Mouse (Mus musculus) heart, adult 2 months (tissue): ENCODE results near the gene Ptch2. TPM values are rescaled to one million over a fixed set of nuclear protein-coding genes. Genes with fewer than 3 reads are reported as not detected.

Source experiments
- DNase-seq, 2 experiments: peaks; one replicate each; pipeline ENCODE4 v3.0.0; 2021
- H3K27ac ChIP-seq: fragments of 200-600 bp; 2 replicates; pipeline ENCODE4 v1.8.1; 2022
- H3K27me3 ChIP-seq: fragments of 200-500 bp; 2 replicates; pipeline ENCODE4 v1.6.1; 2012; ENCODE audit warnings: mild to moderate bottlenecking, low read length, inconsistent platforms, mixed read lengths; ENCODE audit not compliant: control insufficient read depth, insufficient read depth
- H3K36me3 ChIP-seq: fragments of 200-500 bp; 2 replicates; pipeline ENCODE4 v1.6.1; 2012; ENCODE audit warnings: low read length, inconsistent platforms; ENCODE audit not compliant: control insufficient read depth, insufficient read depth
- H3K4me1 ChIP-seq: fragments of 200-500 bp; 2 replicates; pipeline ENCODE4 v1.6.1; 2011; ENCODE audit warnings: low read length; ENCODE audit not compliant: control insufficient read depth, insufficient read depth
- H3K4me3 ChIP-seq: fragments of 200-600 bp; 2 replicates; pipeline ENCODE4 v1.8.1; 2022
- H3K79me2 ChIP-seq: fragments of 200-500 bp; replicated peaks from 2 replicates; pipeline ENCODE4 v1.6.1; 2012; ENCODE audit warnings: mild to moderate bottlenecking, inconsistent platforms, low read length, moderate library complexity, mixed read lengths; ENCODE audit not compliant: control insufficient read depth, insufficient read depth
- H3K9ac ChIP-seq: fragments of 200-500 bp; 2 replicates; pipeline ENCODE4 v1.6.1; 2012; ENCODE audit warnings: low read depth, mild to moderate bottlenecking, control low read depth, inconsistent platforms, low read length, mixed read lengths
- CTCF ChIP-seq: fragments of 200-600 bp; IDR thresholded peaks from 2 replicates; pipeline ENCODE4 v1.8.1; 2022; ENCODE audit warnings: antibody characterized with exemption, mild to moderate bottlenecking, moderate library complexity
- EP300 ChIP-seq: fragments of 200-500 bp; IDR thresholded peaks from 2 replicates; pipeline ENCODE4 v1.6.1; 2011; ENCODE audit warnings: low read depth, low read length, control low read depth; ENCODE audit not compliant: insufficient read depth
- POLR2A ChIP-seq: fragments of 200-500 bp; IDR thresholded peaks from 2 replicates; pipeline ENCODE4 v1.6.1; 2011; ENCODE audit warnings: mild to moderate bottlenecking, low read depth, low read length, control low read depth; ENCODE audit not compliant: insufficient read depth
- WGBS: fragments of 180-500 bp; shearing (Covaris S2); methylation state at CpG from one replicate; pipeline ENCODE4 v1.1.7; 2018; 5-methylcytosine and 5-hydroxymethylcytosine counted together
- intact Hi-C: fragments of 180-260 bp; cut with DNase I; formaldehyde crosslinking; loops from one replicate; pipeline ENCODE4 v1.15.1; 2025
- long read RNA-seq: library from polyadenylated mRNA; stranded (forward); transcript quantifications from one replicate; pipeline ENCODE4 v2.0.0, GENCODE M21; 2021
- polyA plus RNA-seq: library from polyadenylated mRNA; depleted of rRNA; stranded (reverse); fragments of >200 nt; gene quantifications from 2 replicates; pipeline ENCODE4 v1.2.3, GENCODE M21; 2012; rRNA removed
- total RNA-seq, 2 experiments: library from RNA; stranded (reverse); gene quantifications; 2 replicates each; pipeline ENCODE4 v1.2.3; 2021

Ptch2 gene
- under 1 TPM; 0.70 to 0.86 TPM for total RNA-seq
- polyA plus RNA-seq = 2.4 and 3.2 TPM in 2 replicates
- long read RNA-seq = 0 reads

- 0 out of 2 replicates have a peak, but pooled peaks cover 2% of the 10 kb centered on the region for H3K27me3 ChIP-seq
- no peaks in the 10 kb centered on the region for H3K79me2 ChIP-seq
- intact Hi-C loops = loop anchor here (5.0 kb wide), 1 partner anchor 41 kb away; no protein-coding TSS in a partner anchor
- WGBS = 3% methylated on average over 50 of the region's 50 CpGs
- H3K27ac ChIP-seq = peak within 1 kb of the TSS; percentile 60
- TF ChIP-seq EP300 (no peak), CTCF (0 out of 2 replicates have a peak, but pooled peaks have one; percentile 11)
- H3K9ac ChIP-seq = peak within 1 kb of the TSS; percentile 67
- peaks cover 6% of the 10 kb centered on the region for H3K4me1 ChIP-seq
- peak; percentile 80 to 83 for DNase-seq
- H3K4me3 ChIP-seq = peak within 1 kb of the TSS; percentile 56
- no peaks in the 10 kb centered on the region for H3K36me3 ChIP-seq
Observed at GRCm38 (mm10) chr4:117095551-117096452, at the start of gene Ptch2. Gene Ptch2, plus strand, starts transcription at chr4:117096075.

GRCm38 (mm10) chr4:117048836-117049235 lies 47.0 kb upstream of the Ptch2 start:
- peak overlapping the region; percentile 57 for H3K27ac ChIP-seq

GRCm38 (mm10) chr4:117049485-117049884 lies 46.4 kb upstream of the Ptch2 start:
- H3K4me3 ChIP-seq = no peak overlapping the region
- H3K9ac ChIP-seq = no peak overlapping the region
- H3K27ac ChIP-seq = peak overlapping the region; percentile 57
- no peaks in the 10 kb centered on the region for H3K27me3 ChIP-seq
- intact Hi-C loops = no loop called here
- DNase-seq = no peak
- 100% methylated on average over 1 of the region's 1 CpGs for WGBS
- H3K79me2 ChIP-seq = no peaks in the 10 kb centered on the region
- TF ChIP-seq POLR2A (no peak), CTCF (no peak), EP300 (no peak)
- peaks cover 9% of the 10 kb centered on the region for H3K4me1 ChIP-seq
- H3K36me3 ChIP-seq = peaks cover 7% of the 10 kb centered on the region

More at GRCm38 (mm10) chr4:117048836-117049235, 47.0 kb upstream of the Ptch2 start:
- peak in 1 of 2 experiments; percentile 42 for DNase-seq
- Histone ChIP-seq H3K4me3 (no peak overlapping the region), H3K4me1 (peaks cover 9% of the 10 kb centered on the region), H3K9ac (no peak overlapping the region), H3K27me3 (no peaks in the 10 kb centered on the region), H3K36me3 (peaks cover 7% of the 10 kb centered on the region), H3K79me2 (no peaks in the 10 kb centered on the region)
- TF ChIP-seq EP300 (no peak), POLR2A (no peak), CTCF (no peak)
- WGBS = 23% methylated on average over 3 of the region's 3 CpGs
- intact Hi-C loops = no loop called here

GRCm38 (mm10) chr4:117052626-117053025 lies 43.2 kb upstream of the Ptch2 start:
- TF ChIP-seq EP300 (no peak), CTCF (no peak), POLR2A (no peak)
- H3K79me2 ChIP-seq = no peaks in the 10 kb centered on the region
- H3K27ac ChIP-seq = peak overlapping the region; percentile 52
- intact Hi-C loops = no loop called here
- H3K4me3 ChIP-seq = no peak overlapping the region
- H3K4me1 ChIP-seq = peaks cover 9% of the 10 kb centered on the region
- 57% methylated on average over 4 of the region's 4 CpGs for WGBS
- DNase-seq = peak in 1 of 2 experiments; percentile 20
- no peak overlapping the region for H3K9ac ChIP-seq
- H3K36me3 ChIP-seq = peaks cover 7% of the 10 kb centered on the region
- H3K27me3 ChIP-seq = no peaks in the 10 kb centered on the region

DNA sequence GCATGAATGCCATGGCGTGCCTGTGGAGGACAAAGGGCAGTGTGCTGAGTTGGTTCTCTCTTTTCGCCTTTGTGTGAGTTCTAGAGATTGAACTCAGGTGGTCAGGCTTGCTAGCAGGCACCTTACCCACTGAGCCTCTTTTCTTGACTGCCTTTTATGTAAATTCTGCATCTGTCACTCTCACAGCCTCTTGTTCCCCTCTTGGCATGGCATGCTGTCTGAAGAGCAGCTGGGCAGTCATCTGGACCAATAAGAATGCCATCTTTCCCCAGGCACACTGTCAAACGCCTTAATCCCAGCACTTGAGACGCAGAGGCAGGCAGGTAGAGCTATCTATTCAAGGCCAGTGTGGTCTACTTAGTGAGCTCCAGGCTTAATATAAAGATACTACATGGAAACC lies 41.9 kb upstream of the Ptch2 start:
- Histone ChIP-seq H3K79me2 (no peaks in the 10 kb centered on the region), H3K36me3 (peaks cover 5% of the 10 kb centered on the region), H3K9ac (no peak overlapping the region), H3K27me3 (no peaks in the 10 kb centered on the region), H3K4me1 (peaks cover 4% of the 10 kb centered on the region), H3K27ac (no peak overlapping the region), H3K4me3 (no peak overlapping the region)
- TF ChIP-seq EP300 (no peak), POLR2A (no peak), CTCF (no peak)
- intact Hi-C loops = no loop called here
- DNase-seq = no peak
- 94% methylated on average over 4 of the region's 4 CpGs for WGBS

- no peak for DNase-seq
- no peak overlapping the region for H3K27ac ChIP-seq
- peaks cover 1% of the 10 kb centered on the region; the same call in 1 of the 2 replicates for H3K4me1 ChIP-seq
- intact Hi-C loops = no loop called here
- H3K36me3 ChIP-seq = no peaks in the 10 kb centered on the region
- H3K4me3 ChIP-seq = no peak overlapping the region
- no peaks in the 10 kb centered on the region for H3K79me2 ChIP-seq
- H3K27me3 ChIP-seq = no peaks in the 10 kb centered on the region
- no peak overlapping the region for H3K9ac ChIP-seq
- TF ChIP-seq POLR2A = no peak
- TF ChIP-seq CTCF = no peak
- TF ChIP-seq EP300 = no peak
Observed at GRCm38 (mm10) chr4:117056102-117056501, 39.8 kb upstream of the Ptch2 start.
